Mouse (Mus musculus) splenic B cell, adult 2 months (primary cell): ENCODE data around the gene Ifit2.

Source experiments
- DNase-seq: peaks from one replicate; pipeline ENCODE4 v3.0.0-alpha.2; 2011; ENCODE audit warnings: low read depth, low spot score
- H3K27me3 ChIP-seq: 2 replicates; pipeline ENCODE4 v1.6.1; 2012; ENCODE audit warnings: mild to moderate bottlenecking, low read length, moderate library complexity, mixed read lengths; ENCODE audit not compliant: control insufficient read depth, poor library complexity, insufficient read depth, severe bottlenecking
- H3K36me3 ChIP-seq: 2 replicates; pipeline ENCODE4 v1.6.1; 2012; ENCODE audit warnings: mild to moderate bottlenecking, low read length, moderate library complexity, mixed read lengths; ENCODE audit not compliant: control insufficient read depth, poor library complexity, insufficient read depth, severe bottlenecking

Gene Ifit2

DNA sequence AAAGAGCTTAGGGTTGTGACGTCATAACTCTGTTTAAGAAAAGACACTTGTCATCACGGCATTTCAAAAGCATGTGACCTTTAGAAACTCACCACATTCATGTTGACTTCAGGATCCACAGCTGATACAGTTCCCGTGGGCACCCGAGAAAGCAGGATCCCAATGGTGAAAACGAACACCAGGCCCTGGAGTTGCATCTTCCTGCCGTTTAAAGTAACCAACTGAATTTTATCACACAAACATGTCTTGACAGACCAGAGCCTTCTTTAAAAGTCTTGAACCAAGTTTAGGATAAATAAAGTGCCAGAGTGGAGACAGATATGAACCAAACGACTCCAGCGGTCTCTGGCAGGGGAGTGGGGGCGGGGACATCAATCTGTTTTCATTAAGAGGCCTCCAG lies 25.8 kb upstream of the Ifit2 start:
- H3K27me3 ChIP-seq, result no peaks in the 10 kb centered on the region
- DNase-seq, result no peak
- H3K36me3 ChIP-seq, result peaks cover 2% of the 10 kb centered on the region; the same call in 1 of the 2 replicates

GRCm38 (mm10) chr19:34526321-34526923 lies 24.1 kb upstream of the Ifit2 start:
- DNase-seq, result peak; percentile 26
- peaks cover 2% of the 10 kb centered on the region; the same call in 1 of the 2 replicates for H3K36me3 ChIP-seq
- H3K27me3 ChIP-seq, result no peaks in the 10 kb centered on the region

DNA sequence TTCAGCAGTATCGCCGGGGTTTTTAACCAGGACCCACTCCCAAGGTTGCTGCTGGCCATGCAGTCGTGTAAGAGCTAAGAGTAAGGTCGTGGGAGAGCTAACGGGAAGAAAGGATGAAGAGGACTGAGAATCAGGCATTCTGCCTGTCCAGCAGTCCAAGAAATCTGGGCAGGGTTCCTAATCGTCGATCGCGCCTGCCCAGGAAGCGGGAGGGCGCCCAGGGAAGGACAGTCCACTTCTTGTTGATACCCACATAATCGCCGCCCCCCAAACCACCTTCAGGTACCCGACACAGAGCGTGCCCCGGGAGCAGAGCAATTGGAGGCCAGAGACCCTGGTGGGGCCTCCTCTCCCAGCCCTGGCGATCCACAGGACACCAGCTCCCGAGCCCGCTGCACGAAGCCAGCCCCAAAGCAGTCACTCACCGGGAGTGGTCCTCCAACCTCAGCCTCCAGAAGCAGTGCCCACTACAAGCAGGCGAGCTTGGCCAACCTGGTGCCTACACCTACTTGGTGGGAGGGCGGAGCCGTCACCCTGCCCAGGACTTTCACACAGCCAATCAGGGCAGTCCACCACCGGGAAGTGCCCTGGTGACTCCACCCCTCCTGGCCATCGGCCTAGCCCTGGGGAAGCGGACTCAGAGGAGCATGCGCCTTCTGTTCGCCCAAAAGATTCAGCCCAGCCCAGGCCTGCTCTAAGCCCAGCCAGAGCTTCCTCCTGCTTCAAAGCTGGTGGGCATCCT lies 23.4 kb upstream of the Ifit2 start, which contains the start of gene Lipa:
TSS of gene Lipa (minus strand) at position 534 of the 742 bp plus-strand sequence.
- DNase-seq, result peak; percentile 93
- H3K27me3 ChIP-seq, result no peaks in the 10 kb centered on the region
- H3K36me3 ChIP-seq, result peaks cover 2% of the 10 kb centered on the region; the same call in 1 of the 2 replicates

DNA sequence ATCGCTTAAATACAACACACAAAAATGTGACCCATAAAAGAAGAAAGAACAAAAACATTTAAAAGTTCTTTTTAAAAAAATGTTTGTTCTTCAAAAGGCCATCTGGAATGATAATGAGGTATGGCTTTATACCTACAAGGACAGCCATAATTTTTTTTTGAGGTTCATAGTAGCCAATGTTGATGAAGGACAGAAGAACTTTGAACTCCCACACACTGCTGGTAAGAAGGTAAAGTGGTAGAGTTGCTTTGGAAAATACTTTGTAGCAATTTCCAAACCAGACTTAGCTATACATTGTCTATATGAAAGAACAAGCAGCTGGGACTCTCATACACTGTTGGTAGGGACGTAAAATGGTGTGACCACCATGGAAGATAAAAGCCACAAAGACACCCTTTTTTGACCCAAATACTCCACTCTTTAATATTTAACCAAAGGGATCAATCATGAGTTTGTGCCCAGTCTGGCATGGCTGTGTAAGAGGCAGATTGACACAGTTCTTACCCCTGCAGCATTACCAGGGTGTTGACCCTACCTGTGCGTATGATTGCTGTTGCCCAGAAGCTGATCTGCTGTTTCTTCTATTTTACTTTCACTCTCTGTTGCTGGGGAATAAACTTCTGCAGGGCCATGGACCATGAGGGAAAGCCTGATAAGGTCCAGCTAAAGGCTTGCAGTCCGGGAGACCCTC lies 18.3 kb upstream of the Ifit2 start:
- H3K27me3 ChIP-seq, result no peaks in the 10 kb centered on the region
- DNase-seq, result no peak
- H3K36me3 ChIP-seq, result no peaks in the 10 kb centered on the region

DNA sequence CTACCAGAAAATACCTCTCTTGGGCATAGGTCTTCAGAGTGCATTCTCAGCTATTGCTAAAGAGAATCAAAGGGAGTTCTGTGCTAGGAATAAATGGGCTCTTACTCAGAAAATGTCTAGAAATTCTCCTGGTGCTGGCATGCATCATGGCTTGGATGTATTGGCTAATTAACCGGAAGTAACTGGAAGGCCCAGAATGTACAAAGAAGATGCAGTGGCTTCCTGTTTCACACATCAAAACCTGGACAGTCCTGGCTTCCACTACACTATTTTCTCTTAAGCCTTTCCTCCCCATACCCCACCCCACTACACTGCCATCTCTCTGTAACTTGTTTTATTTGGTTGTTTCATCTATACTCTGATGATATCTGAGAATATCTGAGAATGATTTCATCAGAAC lies 11.1 kb upstream of the Ifit2 start:
- Histone ChIP-seq H3K27me3 (no peaks in the 10 kb centered on the region), H3K36me3 (no peaks in the 10 kb centered on the region)
- DNase-seq, result no peak

- no peaks in the 10 kb centered on the region for H3K36me3 ChIP-seq
- H3K27me3 ChIP-seq, result no peaks in the 10 kb centered on the region
- no peak for DNase-seq
These were observed 4.3 kb upstream of the Ifit2 start for GRCm38 (mm10) chr19:34546211-34546610.

- DNase-seq, result peak; percentile 94
- H3K36me3 ChIP-seq, result no peaks in the 10 kb centered on the region
- no peaks in the 10 kb centered on the region for H3K27me3 ChIP-seq
These were observed 2.5 kb upstream of the Ifit2 start for GRCm38 (mm10) chr19:34547976-34548375.

DNA sequence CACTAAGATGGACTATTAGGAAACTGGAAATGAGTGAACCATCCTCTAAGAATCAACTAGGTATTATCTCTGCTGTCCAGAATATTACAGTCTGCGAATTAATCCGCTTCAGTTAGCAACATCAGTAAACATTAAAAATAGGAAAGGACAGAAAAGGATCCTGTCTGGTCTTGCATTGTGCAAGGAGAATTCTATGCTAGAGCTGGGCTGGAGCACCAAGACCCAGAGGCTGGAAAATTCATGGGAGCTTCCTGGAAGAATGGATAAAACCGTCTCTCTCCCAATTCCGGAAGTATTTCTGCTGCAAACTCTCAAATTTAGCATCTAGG lies 325 bp upstream of the Ifit2 start:
- Histone ChIP-seq H3K36me3 (no peaks in the 10 kb centered on the region), H3K27me3 (no peaks in the 10 kb centered on the region)
- no peak for DNase-seq

DNA sequence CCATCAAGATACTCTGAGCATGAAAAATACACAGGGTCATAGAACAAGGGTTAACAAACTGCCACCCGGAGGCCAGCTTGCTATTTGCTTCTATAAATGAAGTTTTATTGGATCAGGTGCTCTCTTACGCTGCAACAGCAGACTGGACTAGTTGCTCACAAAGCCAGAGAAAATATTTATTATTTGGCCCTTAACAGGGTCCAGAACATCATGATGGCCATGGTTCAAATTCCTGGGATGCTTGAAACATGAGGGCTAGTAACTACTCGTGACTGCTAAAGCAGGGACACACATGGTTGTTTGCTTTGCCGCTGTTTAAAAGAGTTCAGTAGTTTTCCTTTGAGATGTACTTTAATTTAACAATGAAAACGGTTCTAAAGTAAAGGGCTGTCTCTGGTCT lies 1.5 kb downstream of the Ifit2 start:
- no peak for DNase-seq

GRCm38 (mm10) chr19:34553021-34553420 lies 2.5 kb downstream of the Ifit2 start:
- no peak for DNase-seq
- Histone ChIP-seq H3K36me3 (no peaks in the 10 kb centered on the region), H3K27me3 (no peaks in the 10 kb centered on the region)

More for the DNA sequence above, 1.5 kb downstream of the Ifit2 start:
- no peaks in the 10 kb centered on the region for H3K36me3 ChIP-seq
- no peaks in the 10 kb centered on the region for H3K27me3 ChIP-seq

DNA sequence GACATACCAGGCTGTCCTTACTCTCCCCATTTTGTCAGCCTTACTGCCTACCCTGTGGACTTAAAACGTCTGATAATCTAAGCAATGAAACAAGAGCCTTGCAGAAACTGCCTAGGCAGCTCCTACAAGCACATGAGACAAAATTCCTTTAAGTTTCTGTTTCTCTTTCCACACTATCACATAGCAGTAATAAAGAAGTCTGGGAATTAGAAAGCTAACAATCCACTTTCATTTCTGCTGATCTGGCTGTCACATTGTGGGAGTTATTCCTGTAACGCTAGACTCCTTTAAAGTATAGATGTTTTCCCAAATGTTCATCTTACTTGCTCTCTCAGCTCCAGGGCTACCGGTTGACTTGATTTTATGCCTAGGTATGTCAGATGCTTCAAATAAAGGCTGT lies 3.0 kb downstream of the Ifit2 start:
- DNase-seq, result no peak

DNA sequence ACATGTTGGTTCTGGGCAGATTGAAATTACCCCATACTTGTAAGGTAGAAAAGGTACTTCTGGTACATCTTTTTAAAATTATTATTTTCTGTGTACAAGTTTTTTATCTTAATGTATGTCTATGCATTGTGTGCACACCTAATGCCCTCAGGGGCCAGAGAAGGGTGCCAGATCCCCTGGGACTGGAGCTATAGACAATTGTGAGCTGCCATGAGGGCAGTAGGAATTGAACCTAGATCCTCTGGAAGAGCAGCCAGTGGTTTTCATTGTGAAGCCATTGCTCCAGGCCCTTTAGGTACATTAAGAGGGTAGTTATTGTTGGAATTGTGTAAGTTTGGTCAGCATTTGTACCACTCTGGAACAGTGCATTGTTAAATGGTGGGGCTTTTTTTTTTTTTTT lies 3.6 kb downstream of the Ifit2 start:
- DNase-seq, result no peak
- Histone ChIP-seq H3K36me3 (no peaks in the 10 kb centered on the region), H3K27me3 (no peaks in the 10 kb centered on the region)

More for the DNA sequence above, 3.0 kb downstream of the Ifit2 start:
- no peaks in the 10 kb centered on the region for H3K27me3 ChIP-seq
- H3K36me3 ChIP-seq, result no peaks in the 10 kb centered on the region

DNA sequence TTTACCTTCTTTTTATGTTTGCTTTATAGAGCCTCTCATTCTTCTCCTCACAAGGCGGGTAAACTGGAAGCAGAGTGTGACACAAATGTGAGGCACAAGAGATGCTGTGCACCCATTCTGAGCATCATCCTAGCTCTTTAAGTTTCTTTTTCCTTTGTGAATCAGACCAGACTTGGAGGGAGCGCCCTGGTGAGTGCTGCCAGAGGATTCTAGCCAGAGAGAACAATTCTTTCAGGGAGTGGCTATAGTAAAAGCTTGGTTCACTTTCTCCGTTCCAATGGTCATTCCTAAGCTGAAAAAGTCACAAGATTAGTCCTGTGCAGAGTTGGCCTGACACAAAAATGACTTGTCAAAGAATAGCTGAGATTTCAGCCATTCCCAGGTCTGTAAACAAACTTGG lies 6.1 kb downstream of the Ifit2 start:
- no peaks in the 10 kb centered on the region for H3K27me3 ChIP-seq
- no peaks in the 10 kb centered on the region for H3K36me3 ChIP-seq
- DNase-seq, result no peak

GRCm38 (mm10) chr19:34562556-34562955 lies 12.1 kb downstream of the Ifit2 start:
- Histone ChIP-seq H3K36me3 (no peaks in the 10 kb centered on the region), H3K27me3 (no peaks in the 10 kb centered on the region)
- DNase-seq, result peak; percentile 30

GRCm38 (mm10) chr19:34566178-34566784 lies 15.8 kb downstream of the Ifit2 start:
- no peaks in the 10 kb centered on the region for H3K36me3 ChIP-seq
- no peaks in the 10 kb centered on the region for H3K27me3 ChIP-seq
- DNase-seq, result no peak
